Mouse (Mus musculus) megakaryocyte, embryonic 14.5 days (primary cell): ENCODE measurements at regions not wholly inside any gene's neighbourhood (a gene's known extent, or its start where the extent isn't known, plus 50 kb on each side); places are given as distances from the start of the nearest gene placed in this dataset.

ENCODE experiments used
- FLI1 ChIP-seq: IDR thresholded peaks from 2 replicates; pipeline ENCODE4 v1.6.1; 2012; ENCODE audit warnings: low read length, inconsistent platforms, mixed read lengths
- GATA1 ChIP-seq: IDR thresholded peaks from 3 replicates; pipeline ENCODE4 v1.6.1; 2012; ENCODE audit warnings: mixed read lengths, low read length, inconsistent platforms, borderline replicate concordance

GRCm38 (mm10) chr4:34475792-34476448 lies 74.8 kb upstream of the Akirin2 start:
- TF ChIP-seq GATA1 (no peak), FLI1 (no peak)
